Mouse (Mus musculus) Patski (cell line): Measurements from ENCODE around the gene Foxa3. TPM values are rescaled to one million over a fixed set of nuclear protein-coding genes. Genes with fewer than 3 reads are reported as not detected.

ENCODE experiments used
- ATAC-seq: fragments of 100-300 bp; one replicate; pipeline ENCODE4 v1.8.0; 2021
- CTCF ChIA-PET: fragments of 350-600 bp; sonication (Branson Sonifier 250); formaldehyde crosslinking; loops from one replicate; lab custom pipeline; 2022; ENCODE audit warnings: inconsistent platforms; lab: Charles Lee
- POLR2A ChIA-PET: fragments of 350-600 bp; sonication (Branson Sonifier 250); formaldehyde crosslinking; loops from one replicate; lab custom pipeline; 2022; ENCODE audit warnings: antibody characterized with exemption, inconsistent platforms; lab: Charles Lee
- DNase-seq: peaks from one replicate; pipeline ENCODE4 v3.0.0-alpha.2; 2011; ENCODE audit warnings: low read depth, low spot score
- H3K27me3 ChIP-seq: fragments of 371-371 bp; one replicate; pipeline ENCODE4 v1.5.1; 2021
- CTCF ChIP-seq: fragments of 100-300 bp; IDR thresholded peaks from one replicate; pipeline ENCODE4 v1.5.1; 2021
- in situ Hi-C: fragments of 300-500 bp; cut with MboI; formaldehyde crosslinking; loops from 3 replicates; pipeline ENCODE4 v1.11.1; 2018; ENCODE audit warnings: low pct_unique_long_range_greater_than_20kb, mixed read lengths
- polyA plus RNA-seq: library from polyadenylated mRNA; unstranded; gene quantifications from one replicate; pipeline ENCODE4 v1.2.3, GENCODE M21; 2021

The Foxa3 gene
- polyA plus RNA-seq, 1 experiment from 2014 or later, result 0.09 TPM

DNA sequence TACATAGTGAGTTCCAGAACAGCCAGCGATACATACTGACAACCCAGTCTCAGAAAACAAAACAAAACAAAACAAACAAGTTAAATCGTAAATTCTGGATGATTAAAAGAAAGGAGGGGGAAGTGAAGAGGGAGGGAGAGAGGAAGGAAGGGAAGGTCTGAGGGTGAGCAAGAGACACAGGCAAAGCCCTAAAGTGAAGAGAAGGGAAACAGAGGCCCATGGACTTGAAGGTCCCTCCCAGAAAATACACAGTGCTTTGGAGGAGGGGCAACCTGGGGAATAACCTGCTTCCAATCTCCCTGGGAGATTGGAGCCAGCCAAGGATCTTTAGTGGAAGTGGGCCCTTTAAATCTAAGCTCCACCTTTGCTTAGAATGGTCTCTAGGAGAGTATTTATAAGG, 36.2 kb downstream of the Foxa3 start, which contains the start of gene Nanos2:
Gene Nanos2, plus strand, starts transcription at position 301 of the 400 bp plus-strand sequence.
- DNase-seq (no peak), ATAC-seq (no peak)
- ChIA-PET CTCF (no interaction called here), POLR2A (no interaction called here)
- in situ Hi-C loops, result no loop called here
- H3K27me3 ChIP-seq, result no peaks in the 10 kb centered on the region
- TF ChIP-seq CTCF, result no peak

DNA sequence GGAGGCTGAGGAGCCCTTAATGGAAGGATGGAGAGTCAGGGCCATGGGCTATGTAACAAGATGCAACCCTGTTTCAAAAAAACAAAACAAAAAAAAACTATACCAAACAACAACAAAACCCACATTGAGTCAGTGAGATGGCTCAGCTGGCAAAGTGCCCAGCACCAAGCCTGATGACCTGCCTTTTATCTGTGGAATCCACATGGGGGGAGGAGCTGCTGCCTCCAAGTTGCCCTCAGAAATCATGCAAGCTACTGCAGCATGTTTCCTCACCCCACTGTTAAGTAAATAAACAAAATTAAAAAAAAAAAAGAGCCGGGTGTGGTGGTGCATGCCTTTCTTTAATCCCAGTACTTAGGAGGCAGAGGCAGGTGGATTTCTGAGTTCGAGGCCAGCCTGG, 36.8 kb downstream of the Foxa3 start:
- no peak for TF ChIP-seq CTCF
- ATAC-seq (no peak), DNase-seq (no peak)
- POLR2A ChIA-PET, result interaction anchor here (1.3 kb wide), 1 partner anchor 25 kb away, joined by 6 read pairs; no protein-coding TSS in a partner anchor
- CTCF ChIA-PET, result no interaction called here
- in situ Hi-C loops, result no loop called here
- H3K27me3 ChIP-seq, result no peaks in the 10 kb centered on the region

DNA sequence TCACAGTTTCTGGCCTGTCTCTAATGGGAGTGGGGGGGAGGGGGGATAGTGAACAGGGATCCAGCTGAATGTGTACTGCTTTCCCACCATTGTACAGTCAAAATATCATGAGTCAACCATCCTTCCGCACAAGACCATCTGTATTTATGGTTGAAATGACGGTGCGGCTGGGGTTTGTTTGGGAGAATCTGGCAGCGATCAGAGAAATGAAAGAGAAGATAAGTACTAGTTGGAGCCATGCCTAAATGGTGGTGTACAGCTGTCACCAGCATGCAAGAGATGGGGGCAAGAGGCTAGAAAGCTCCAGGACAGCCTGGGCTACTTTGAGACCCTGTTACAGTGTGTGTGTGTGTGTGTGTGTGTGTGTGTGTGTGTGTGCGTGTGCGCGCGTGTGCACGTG, 45.0 kb downstream of the Foxa3 start:
- ATAC-seq, result no peak
- ChIA-PET POLR2A (no interaction called here), CTCF (no interaction called here)
- TF ChIP-seq CTCF, result no peak
- H3K27me3 ChIP-seq, result peaks cover 3% of the 10 kb centered on the region
- DNase-seq, result no peak
- in situ Hi-C loops, result no loop called here

DNA sequence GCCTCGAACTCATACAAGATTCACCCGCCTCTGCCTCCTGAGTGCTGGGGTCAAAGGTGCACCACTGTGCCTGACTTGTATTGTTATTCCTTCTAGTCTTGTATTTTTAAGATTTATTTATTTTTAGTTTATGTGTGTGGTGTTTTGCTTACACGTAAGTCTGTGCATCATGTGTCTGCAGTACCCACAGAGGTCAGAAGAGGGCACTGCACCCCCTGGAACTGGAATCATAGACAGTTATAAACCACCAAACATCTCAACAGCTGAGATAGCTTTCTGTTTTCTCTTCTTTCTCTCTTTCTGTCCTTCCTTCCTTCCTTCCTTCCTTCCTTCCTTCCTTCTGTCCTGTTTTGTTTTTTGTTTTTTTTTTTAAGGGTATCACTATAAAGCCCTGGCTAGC, 52.4 kb downstream of the Foxa3 start:
- CTCF ChIA-PET, result no interaction called here
- no peak for TF ChIP-seq CTCF
- in situ Hi-C loops, result no loop called here
- DNase-seq (no peak), ATAC-seq (no peak)
- no peaks in the 10 kb centered on the region for H3K27me3 ChIP-seq
- POLR2A ChIA-PET, result no interaction called here

DNA sequence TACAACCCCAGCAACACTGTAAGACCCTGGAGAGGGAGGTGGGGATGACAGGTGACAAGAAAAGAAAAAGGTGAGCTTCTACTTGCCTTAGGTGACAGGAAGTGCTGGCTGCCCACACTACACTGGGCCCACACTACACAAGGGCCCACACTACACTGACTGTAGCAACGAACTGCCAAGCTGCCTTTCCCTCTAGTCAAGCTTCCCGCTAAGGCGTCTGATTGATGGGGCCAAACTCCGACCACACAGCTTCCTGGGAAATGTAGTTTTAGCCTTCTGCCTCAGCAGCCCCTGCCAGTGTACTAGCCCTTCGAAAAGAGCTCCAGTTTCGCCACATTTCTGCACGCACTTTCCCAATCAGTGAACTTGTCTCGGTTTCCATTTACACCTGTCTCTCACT, 55.7 kb downstream of the Foxa3 start:
- ChIA-PET POLR2A (interaction anchor here (1.1 kb wide), 1 partner anchor 23 kb away, joined by 3 read pairs; no protein-coding TSS in a partner anchor), CTCF (interaction anchor here (0.6 to 0.8 kb wide), 2 partner anchors 15 to 23 kb away, joined by 4 to 5 read pairs; no protein-coding TSS in a partner anchor)
- DNase-seq (no peak), ATAC-seq (no peak)
- peaks cover 5% of the 10 kb centered on the region for H3K27me3 ChIP-seq
- in situ Hi-C loops, result no loop called here
- no peak for TF ChIP-seq CTCF

DNA sequence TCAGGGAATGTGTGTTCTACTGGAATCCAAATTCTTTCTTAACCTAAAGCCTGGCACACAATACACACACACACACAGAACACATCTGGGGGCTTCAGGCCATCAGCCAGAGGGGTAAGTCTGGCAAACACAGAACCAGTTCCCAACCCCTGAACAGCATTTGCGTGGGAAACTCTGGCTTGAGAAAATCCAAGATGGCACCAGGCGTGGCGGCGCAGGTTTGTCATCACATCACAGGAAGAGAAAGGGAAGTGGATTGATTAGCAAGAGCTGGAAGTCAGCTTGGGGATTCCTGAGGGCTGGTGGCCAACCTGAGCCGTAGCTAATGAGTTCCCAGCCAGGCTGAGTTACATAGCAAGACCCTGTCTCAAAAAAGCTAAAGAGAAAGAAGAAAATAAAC, 58.0 kb downstream of the Foxa3 start:
- POLR2A ChIA-PET, result no interaction called here
- peaks cover 5% of the 10 kb centered on the region for H3K27me3 ChIP-seq

DNA sequence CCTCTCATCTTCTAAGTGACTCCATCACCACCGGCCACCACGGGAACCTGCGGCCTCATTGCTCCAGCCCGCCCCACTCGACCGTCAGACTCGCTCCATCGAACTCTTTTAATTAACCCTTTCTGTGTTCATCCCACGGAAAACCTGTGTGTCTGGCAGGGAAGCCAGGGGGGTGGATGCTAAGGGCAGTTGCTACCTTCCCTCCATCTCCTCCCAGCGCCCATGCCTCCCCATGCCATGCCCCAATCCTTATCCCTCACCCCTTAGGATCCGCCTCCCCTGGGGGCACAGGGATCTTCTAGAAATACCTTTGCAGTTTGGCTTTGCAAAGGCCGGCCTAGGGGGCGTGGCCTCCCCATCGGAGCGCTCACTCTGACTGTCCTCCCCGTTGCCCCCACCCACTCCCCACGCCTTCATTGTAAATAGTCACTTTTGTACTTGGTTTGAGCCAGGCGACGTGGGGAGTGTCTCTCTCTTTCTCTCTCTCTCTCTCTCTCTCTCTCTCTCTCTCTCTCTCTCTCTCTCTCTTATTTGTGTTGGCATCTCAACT, 60.0 kb downstream of the Foxa3 start:
- H3K27me3 ChIP-seq, result peaks cover 5% of the 10 kb centered on the region
- ChIA-PET CTCF (no interaction called here), POLR2A (no interaction called here)
- DNase-seq (no peak), ATAC-seq (no peak)
- TF ChIP-seq CTCF, result no peak
- in situ Hi-C loops, result no loop called here

More for the DNA sequence above, 58.0 kb downstream of the Foxa3 start:
- ATAC-seq, result no peak
- CTCF ChIA-PET, result no interaction called here
- in situ Hi-C loops, result no loop called here
- no peak for TF ChIP-seq CTCF
- no peak for DNase-seq

Other genes with a start within 250 kb of the Foxa3 start
- not detected for gene Psg19, start 225.0 kb downstream of the Foxa3 start, polyA plus RNA-seq
- gene Psg17, start 201.9 kb downstream of the Foxa3 start, polyA plus RNA-seq, result not detected
- 0.03 TPM for gene Mill2, start 183.6 kb downstream of the Foxa3 start, polyA plus RNA-seq
- 0.33 TPM for gene Pglyrp1, start 152.2 kb downstream of the Foxa3 start, polyA plus RNA-seq
- gene Ccdc61, start 113.1 kb downstream of the Foxa3 start, polyA plus RNA-seq, result 23.7 TPM
- gene Nova2, start 97.7 kb downstream of the Foxa3 start, polyA plus RNA-seq, result 0.19 TPM
- gene Nanos2, start 36.1 kb downstream of the Foxa3 start, polyA plus RNA-seq, result not detected
- 15.3 TPM for gene Mypop, start 32.3 kb downstream of the Foxa3 start, polyA plus RNA-seq
- gene Irf2bp1, start 19.5 kb downstream of the Foxa3 start, polyA plus RNA-seq, result 31.5 TPM
- gene Sympk, start 839 bp upstream of the Foxa3 start, polyA plus RNA-seq, result 104 TPM
- gene Rsph6a, start 31.2 kb upstream of the Foxa3 start, polyA plus RNA-seq, result not detected
- 73.4 TPM for gene Dmwd, start 52.7 kb upstream of the Foxa3 start, polyA plus RNA-seq
- gene Dmpk, start 60.3 kb upstream of the Foxa3 start, polyA plus RNA-seq, result 154 TPM
- 12.6 TPM for gene Six5, start 71.1 kb upstream of the Foxa3 start, polyA plus RNA-seq
- 0.03 TPM for gene Gm4969, start 94.8 kb upstream of the Foxa3 start, polyA plus RNA-seq
- gene Fbxo46, start 96.3 kb upstream of the Foxa3 start, polyA plus RNA-seq, result 13.0 TPM
- gene Qpctl, start 125.8 kb upstream of the Foxa3 start, polyA plus RNA-seq, result 15.8 TPM
- 108 TPM for gene Snrpd2, start 126.2 kb upstream of the Foxa3 start, polyA plus RNA-seq
- gene Gipr, start 142.6 kb upstream of the Foxa3 start, polyA plus RNA-seq, result 0.08 TPM
- 73.6 TPM for gene Eml2, start 152.9 kb upstream of the Foxa3 start, polyA plus RNA-seq
- gene Gpr4, start 189.0 kb upstream of the Foxa3 start, polyA plus RNA-seq, result 0.19 TPM
- gene Opa3, start 204.8 kb upstream of the Foxa3 start, polyA plus RNA-seq, result 39.2 TPM
- gene Vasp, start 248.3 kb upstream of the Foxa3 start, polyA plus RNA-seq, result 142 TPM